Mouse (Mus musculus) left cerebral cortex, adult 18-20 months (tissue): ENCODE results near the gene Slc38a3. TPM values are rescaled to one million over a fixed set of nuclear protein-coding genes. Genes with fewer than 3 reads are reported as not detected.

Experiments used
- DNase-seq, 2 experiments: peaks; one replicate each; pipeline ENCODE4 v3.0.0; 2021 to 2022; ENCODE audit warnings: low spot score in 2 of 2, mixed read lengths in 1 of 2
- total RNA-seq, 2 experiments: library from RNA; stranded (reverse); gene quantifications; 2 replicates each; pipeline ENCODE4 v1.2.3; 2021

The Slc38a3 gene
- total RNA-seq, 2 experiments from 2014 or later: 66.6 to 84.4 TPM

GRCm38 (mm10) chr9:107624951-107625350 lies 44.4 kb downstream of the Slc38a3 start:
- no peak for DNase-seq

- no peak for DNase-seq
These were observed 44.8 kb downstream of the Slc38a3 start for GRCm38 (mm10) chr9:107624539-107624938.

- no peak for DNase-seq
These were observed 48.4 kb downstream of the Slc38a3 start for GRCm38 (mm10) chr9:107620954-107621353.

GRCm38 (mm10) chr9:107619546-107619879 lies 49.8 kb downstream of the Slc38a3 start:
- no peak for DNase-seq

- no peak for DNase-seq
These were observed 50.4 kb downstream of the Slc38a3 start for GRCm38 (mm10) chr9:107618778-107619545.

- no peak for DNase-seq
These were observed 51.2 kb downstream of the Slc38a3 start for GRCm38 (mm10) chr9:107618098-107618497.

- no peak for DNase-seq
These were observed 51.9 kb downstream of the Slc38a3 start for GRCm38 (mm10) chr9:107617461-107617860.

- DNase-seq: no peak
These were observed 54.3 kb downstream of the Slc38a3 start for GRCm38 (mm10) chr9:107615035-107615434.

GRCm38 (mm10) chr9:107612945-107613569 lies 56.3 kb downstream of the Slc38a3 start:
- no peak for DNase-seq

GRCm38 (mm10) chr9:107612191-107612944 lies 57.0 kb downstream of the Slc38a3 start:
- DNase-seq: peak; percentile 99 to 100

GRCm38 (mm10) chr9:107611456-107612190 lies 57.7 kb downstream of the Slc38a3 start:
- DNase-seq: peak in 1 of 2 experiments; percentile 29

- no peak for DNase-seq
These were observed 59.9 kb downstream of the Slc38a3 start for GRCm38 (mm10) chr9:107609433-107609830.

GRCm38 (mm10) chr9:107608741-107609432 lies 60.4 kb downstream of the Slc38a3 start, which contains the start of gene Sema3b:
Sema3b (minus strand) TSS chr9:107609229.
- no peak for DNase-seq

GRCm38 (mm10) chr9:107607653-107608245 lies 61.6 kb downstream of the Slc38a3 start:
- DNase-seq: no peak

GRCm38 (mm10) chr9:107607036-107607435 lies 62.3 kb downstream of the Slc38a3 start:
- DNase-seq: no peak

- no peak for DNase-seq
These were observed 62.7 kb downstream of the Slc38a3 start for GRCm38 (mm10) chr9:107606591-107606990.

GRCm38 (mm10) chr9:107605041-107605661 lies 64.2 kb downstream of the Slc38a3 start:
- no peak for DNase-seq

GRCm38 (mm10) chr9:107603251-107603650 lies 66.1 kb downstream of the Slc38a3 start:
- DNase-seq: no peak

- peak; percentile 90 to 96 for DNase-seq
These were observed 67.2 kb downstream of the Slc38a3 start for GRCm38 (mm10) chr9:107602068-107602648.
